Mouse (Mus musculus) bone marrow, adult 2 months (tissue): ENCODE measurements around the gene Wdr17.

ENCODE experiments used
- CTCF ChIP-seq: fragments of 200-500 bp; IDR thresholded peaks from 2 replicates; pipeline ENCODE4 v1.5.1; 2011; ENCODE audit warnings: low read length, control low read depth; ENCODE audit not compliant: control insufficient read depth, insufficient read depth
- POLR2A ChIP-seq: fragments of 200-500 bp; IDR thresholded peaks from 2 replicates; pipeline ENCODE4 v1.6.1; 2011; ENCODE audit warnings: low read depth, mild to moderate bottlenecking, control low read depth, low read length, borderline replicate concordance; ENCODE audit not compliant: control insufficient read depth

GRCm38 (mm10) chr8:54659703-54660102 lies 227.3 kb downstream of the Wdr17 start:
- TF ChIP-seq CTCF (no peak), POLR2A (no peak)
